Mouse (Mus musculus) adrenal gland, adult 2 months (tissue): Measurements from ENCODE around the gene Celsr1. TPM values are rescaled to one million over a fixed set of nuclear protein-coding genes. Genes with fewer than 3 reads are reported as not detected.
A peak's percentile ranks its signal among the peaks of the same experiment; 100 is the strongest.
"Not testable (repeated sequence)": the region's sequence is repeated elsewhere in the genome, so short reads cannot be mapped to it uniquely, and the experiment has no call there.

ENCODE experiments used
- DNase-seq: peaks from one replicate; pipeline ENCODE4 v3.0.0; 2021
- polyA plus RNA-seq: library from polyadenylated mRNA; depleted of rRNA; stranded (reverse); fragments of >200 nt; gene quantifications from 2 replicates; pipeline ENCODE4 v1.2.3, GENCODE M21; 2012; rRNA removed
- total RNA-seq, 2 experiments: library from RNA; stranded (reverse); gene quantifications; 2 replicates each; pipeline ENCODE4 v1.2.3; 2021

The Celsr1 gene
- total and polyA plus RNA-seq, 3 experiments = 1.8 to 7.7 (median 4.7) TPM

DNA sequence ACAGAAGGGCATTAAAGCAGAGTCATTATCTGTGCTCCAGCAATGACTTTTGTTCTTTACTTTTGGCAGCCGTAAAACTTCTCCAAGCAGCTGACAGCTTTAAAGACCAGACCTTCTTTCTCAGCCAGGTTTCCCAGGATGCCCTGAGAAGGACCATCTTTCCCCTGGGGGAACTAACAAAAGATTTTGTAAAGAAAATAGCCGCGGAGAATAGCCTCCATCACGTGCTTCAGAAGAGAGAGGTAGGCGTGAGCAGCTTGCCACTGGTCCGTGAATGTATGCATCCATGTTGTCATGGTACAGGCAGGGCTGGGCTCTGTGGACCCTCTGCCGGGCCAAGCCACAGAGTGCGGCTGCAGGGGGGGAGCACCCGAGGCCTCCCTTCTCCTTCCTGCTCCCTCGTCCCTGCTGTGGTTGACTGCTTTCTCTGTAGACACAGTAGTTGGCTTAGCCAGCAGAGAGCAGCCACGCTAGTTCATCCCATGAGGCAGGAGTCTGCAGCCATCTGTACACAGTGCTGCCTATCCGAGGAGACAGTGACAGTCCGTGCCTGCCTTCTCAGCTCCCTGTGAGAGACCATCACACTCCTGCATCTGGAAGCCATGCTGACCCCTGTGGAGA lies 141.0 kb downstream of the Celsr1 start:
- DNase-seq = no peak

DNA sequence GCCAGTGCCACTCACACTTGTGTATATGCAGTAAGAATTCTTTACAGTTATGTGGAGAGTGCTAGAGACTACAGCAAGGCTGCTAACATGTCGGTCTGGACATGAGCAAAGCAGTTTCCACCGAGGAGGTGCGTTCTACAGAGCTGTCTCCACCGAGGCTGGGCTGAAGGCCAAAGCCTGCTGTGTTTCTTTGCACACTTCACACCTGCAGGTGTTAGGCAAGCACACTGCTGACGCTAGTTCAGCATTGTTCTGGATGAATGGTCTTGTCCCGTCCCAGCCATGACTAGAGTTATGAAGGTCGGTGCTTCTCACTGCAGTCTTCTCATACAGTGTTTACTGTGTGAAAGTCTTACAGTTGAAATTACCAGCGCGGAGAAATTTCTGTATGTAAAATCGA lies 141.6 kb downstream of the Celsr1 start:
- no peak for DNase-seq

DNA sequence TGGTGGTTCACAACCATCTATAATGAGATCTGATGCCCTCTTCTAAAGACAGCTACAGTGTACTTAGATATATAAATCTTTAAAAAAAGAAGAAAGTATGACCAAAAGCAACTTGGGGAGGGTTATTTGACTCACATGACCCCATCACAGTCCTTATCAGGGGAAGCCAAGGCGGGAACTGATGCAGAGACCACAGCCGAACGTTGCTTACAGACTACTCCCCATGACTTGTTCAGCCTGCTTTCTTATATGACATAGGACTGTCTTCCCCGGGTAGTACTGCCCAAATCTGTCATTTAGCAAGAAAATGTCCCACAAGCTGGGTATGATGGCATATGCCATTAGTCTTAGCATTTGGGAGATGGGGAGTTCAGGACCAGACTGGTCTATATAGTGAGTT lies 144.3 kb downstream of the Celsr1 start:
- DNase-seq = no peak

DNA sequence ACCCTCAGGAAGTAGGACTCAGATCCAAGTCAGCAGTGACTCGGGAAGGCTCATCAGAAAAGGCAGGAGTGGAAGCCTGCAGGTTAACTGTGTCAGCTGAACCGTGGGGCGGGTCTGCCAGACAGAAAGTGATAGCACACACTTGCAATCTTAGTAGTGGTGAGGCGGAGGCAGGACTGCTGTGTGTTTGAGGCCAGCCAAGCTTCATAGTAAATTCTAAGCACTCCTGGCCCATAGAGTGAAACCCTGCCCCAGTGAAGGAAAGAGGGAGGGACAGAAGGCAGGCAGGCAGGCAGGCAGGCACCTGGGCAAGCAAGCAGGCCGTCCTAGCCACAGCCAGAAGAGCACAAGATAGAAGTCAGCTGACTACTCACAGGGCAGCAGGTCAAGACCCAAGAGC lies 148.0 kb downstream of the Celsr1 start:
- no peak for DNase-seq

DNA sequence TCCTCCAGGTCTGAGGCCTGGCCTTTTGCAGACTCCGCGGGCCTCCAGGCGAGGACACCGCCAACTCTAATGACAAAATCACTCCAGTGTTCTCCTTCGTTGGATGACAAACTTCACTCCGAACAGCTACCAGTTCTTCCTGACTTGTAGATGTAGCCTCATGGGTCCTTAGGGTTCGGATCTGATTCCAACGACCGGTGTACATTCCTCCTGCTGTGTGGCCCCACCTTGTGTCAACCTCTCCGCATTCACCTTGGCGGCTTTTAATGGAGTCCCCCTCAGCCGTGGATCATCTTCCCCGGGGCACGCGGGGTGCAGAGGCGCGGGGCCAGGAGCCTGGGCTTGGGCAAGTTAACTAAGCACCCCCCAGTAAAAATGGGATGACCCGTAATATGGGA lies 154.1 kb downstream of the Celsr1 start:
- no peak for DNase-seq

DNA sequence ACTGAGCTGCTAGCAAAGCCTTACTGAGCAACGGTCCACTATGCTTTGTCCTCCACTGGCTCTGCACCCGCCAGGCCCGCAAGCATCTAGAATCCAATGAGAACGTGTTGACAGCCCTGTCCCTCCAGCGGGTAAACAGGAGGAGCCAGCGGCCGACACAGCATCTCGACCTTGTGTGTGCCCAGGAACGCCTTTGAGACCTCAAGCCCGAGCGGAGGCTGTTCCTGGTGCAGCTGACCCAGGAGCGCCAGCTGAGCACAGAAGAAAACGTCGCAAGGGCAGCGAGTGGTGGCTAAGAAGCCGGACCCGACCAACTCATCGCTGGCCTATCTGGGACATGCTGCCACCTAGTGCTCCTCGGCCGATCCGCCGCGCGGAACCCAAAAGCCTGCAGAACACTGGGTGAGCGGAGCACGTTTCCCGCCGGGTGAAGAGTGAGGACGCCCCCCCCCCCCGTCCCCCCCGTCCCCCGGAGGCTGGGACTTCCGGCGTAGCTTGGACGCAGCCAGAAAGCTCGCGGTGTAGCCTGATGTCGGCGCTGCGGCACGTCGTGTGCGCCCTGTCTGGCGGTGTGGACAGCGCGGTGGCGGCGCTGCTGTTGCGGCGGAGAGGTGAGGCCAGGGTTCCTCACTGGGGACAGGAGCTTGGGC lies 154.6 kb downstream of the Celsr1 start, which contains the start of gene Trmu:
Trmu (plus strand) TSS at position 465 of the 650 bp plus-strand sequence.
- DNase-seq = peak; percentile 94

DNA sequence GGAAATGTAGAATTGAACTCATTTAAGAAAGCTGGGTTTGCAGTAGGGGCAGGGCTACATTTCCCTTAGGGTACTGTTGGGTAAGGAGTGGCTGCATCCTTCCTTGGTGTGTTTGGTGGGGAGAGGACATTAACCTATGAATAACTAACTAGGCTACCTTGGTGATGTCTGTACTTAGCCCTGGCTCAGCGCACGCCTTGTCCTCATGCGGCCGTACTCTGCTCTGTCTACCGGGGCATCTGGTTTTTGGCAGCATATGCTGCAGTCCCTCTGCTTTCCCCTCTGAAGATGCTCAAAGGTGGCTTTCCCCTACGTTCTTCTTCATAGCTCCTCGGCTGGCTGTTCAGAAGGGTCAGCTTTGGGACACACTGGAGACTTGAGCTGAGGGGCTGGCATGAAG lies 156.2 kb downstream of the Celsr1 start:
- no peak for DNase-seq

DNA sequence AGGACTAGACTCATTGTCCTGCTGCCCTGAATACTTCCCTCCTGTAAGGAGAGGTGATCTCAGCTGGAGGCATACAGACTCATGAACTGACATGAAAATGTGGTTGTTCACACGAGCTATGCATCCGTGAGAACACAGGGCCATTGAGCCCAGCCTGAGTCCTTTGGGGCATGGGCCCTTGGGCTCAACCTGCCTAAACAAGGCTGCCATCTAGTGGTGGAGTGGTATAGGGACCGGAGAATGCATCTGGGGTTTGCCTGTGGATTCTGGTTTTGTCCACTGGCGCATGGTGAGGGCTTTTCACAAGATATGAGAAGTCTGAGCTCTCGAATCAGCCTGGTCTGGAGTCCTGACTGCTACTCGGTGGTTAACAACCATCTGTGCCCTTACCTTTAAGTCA lies 165.9 kb downstream of the Celsr1 start:
- DNase-seq = peak; percentile 72

DNA sequence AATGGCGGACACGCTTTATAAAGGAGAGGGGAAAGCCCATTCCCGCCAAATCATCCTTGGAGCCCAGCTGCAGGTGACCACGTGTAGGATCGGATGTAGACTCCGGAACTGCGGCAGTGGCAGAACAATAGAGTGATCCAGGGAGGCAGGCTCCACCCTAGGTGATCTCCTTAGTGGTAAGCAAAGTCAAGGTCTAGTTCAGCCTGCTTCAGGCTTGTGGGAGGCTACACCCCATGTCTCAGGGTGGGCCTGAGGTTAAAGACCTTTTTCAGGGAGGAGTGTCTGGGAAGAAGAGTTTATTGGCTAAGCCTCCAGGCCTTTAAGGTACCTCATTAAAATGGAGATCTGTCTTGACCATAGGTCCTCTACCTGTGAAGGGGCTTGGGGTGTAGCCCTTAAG lies 167.7 kb downstream of the Celsr1 start:
- not testable (repeated sequence) for DNase-seq

DNA sequence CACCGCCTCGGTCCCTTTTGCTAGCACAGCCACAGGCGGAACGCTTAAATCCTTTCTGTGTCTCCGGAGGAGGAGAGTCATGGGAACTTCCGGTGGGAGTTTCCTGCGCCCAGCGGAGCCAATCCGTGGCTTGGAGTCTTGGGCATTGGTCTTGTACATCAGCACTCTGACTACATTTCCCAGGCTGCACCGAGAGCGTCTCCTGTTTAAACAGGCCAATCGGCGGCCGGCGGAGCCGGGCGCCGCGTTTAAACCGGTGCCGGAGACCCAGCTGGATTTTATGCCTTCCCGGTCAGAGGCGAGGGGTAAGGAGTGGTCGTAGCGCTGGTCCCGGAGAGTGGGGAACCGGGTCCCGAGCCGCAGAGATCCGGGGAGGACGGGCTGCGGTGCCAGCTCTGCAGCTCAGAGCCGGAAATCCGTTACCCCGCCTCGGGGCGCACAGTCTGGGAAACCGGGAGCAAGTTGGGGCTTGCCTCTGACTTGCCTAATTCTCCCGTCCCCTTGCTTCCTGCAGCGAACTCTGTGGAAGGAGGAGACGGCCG lies 174.0 kb downstream of the Celsr1 start, which contains the start of gene Gtse1:
Gtse1 (plus strand) TSS at position 256 of the 542 bp plus-strand sequence.
- DNase-seq = peak; percentile 95

DNA sequence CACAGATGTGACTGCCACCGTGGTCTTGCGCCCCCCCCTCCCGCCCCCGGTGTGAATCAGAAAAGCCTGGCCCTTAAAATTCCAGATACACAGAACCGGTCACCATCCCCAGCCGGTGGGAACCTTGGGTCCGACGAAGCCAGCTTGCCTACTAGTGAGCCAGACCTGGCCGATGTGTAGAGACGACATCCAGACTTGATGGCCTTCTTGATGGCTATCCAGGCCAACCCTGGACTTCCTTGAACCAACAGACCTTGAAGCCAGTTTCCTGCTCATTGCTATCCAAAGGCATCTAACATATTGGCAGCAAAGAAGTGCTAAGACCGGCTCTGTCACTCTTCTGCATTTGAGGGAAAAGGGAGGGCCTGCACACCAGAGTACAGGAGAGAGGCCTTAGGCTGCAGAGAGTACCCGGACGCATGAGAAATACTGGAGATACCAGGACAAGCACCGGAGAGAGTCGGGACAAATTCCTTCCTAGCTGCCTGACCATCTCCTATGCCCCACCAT lies 174.5 kb downstream of the Celsr1 start:
- DNase-seq = no peak

DNA sequence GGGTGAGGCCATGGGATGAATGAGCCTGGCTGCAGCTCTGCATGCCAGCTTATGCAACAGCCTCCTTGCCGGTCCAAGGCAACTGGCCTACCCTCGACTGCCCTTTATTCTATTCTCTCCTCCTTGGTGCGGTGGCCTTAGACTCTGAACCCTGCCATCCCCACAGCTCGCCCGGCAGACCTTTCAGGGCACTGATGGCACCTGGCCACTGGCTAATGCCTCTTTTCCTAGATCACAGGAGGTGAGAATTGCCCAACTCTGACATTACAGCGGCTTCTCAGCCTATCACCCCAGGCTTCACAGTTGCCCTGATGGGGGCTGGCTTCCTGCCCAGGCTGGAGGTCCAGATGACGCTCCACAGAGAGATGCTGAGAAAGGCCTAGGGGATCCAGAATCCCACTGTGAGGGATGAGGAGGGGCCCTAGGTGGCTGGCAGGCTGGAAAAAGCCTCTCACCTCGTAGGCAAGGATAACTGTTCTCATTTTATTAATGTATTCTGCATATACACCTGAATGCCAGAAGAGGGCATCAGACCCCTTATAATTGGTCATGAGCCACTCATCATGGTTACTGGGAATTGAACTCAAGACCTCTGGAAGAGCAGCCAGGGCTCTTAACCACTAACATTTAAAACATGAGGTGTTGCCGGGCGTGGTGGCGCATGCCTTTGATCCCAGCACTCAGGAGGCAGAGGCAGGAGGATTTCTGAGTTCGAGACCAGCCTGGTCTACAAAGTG lies 181.8 kb downstream of the Celsr1 start:
- DNase-seq = no peak

Other genes starting within 250 kb of the Celsr1 start
- 10 to 100 TPM; 22.5 to 23.5 TPM for gene Cdpf1, start 222.1 kb downstream of the Celsr1 start, total RNA-seq
- 55.7 and 56.0 TPM in 2 replicates for gene Cdpf1, start 222.1 kb downstream of the Celsr1 start, polyA plus RNA-seq
- under 1 TPM; 0.20 to 0.69 TPM for gene Pkdrej, start 212.0 kb downstream of the Celsr1 start, total RNA-seq
- gene Pkdrej, start 212.0 kb downstream of the Celsr1 start, polyA plus RNA-seq = 0.08 and 0.11 TPM in 2 replicates
- gene Ttc38, start 201.5 kb downstream of the Celsr1 start, total RNA-seq = 10 to 100 TPM; 17.0 to 18.9 TPM
- gene Ttc38, start 201.5 kb downstream of the Celsr1 start, polyA plus RNA-seq = 6.5 and 10.6 TPM in 2 replicates
- gene Gtse1, start 174.0 kb downstream of the Celsr1 start, total RNA-seq = 1 to 10 TPM in 1 of 2 experiments, under 1 TPM in 1; 0.66 to 1.1 TPM
- gene Gtse1, start 174.0 kb downstream of the Celsr1 start, polyA plus RNA-seq = 2.0 and 2.9 TPM in 2 replicates
- gene Trmu, start 154.5 kb downstream of the Celsr1 start, total RNA-seq = 10 to 100 TPM; 19.8 to 27.6 TPM
- gene Trmu, start 154.5 kb downstream of the Celsr1 start, polyA plus RNA-seq = 9.8 and 16.1 TPM in 2 replicates
- 10 to 100 TPM; 13.8 to 19.5 TPM for gene Gramd4, start 23.9 kb upstream of the Celsr1 start, total RNA-seq
- 10.5 and 11.3 TPM in 2 replicates for gene Gramd4, start 23.9 kb upstream of the Celsr1 start, polyA plus RNA-seq
- 10 to 100 TPM; 34.5 to 41.1 TPM for gene Cerk, start 152.4 kb upstream of the Celsr1 start, total RNA-seq
- 33.7 and 39.6 TPM in 2 replicates for gene Cerk, start 152.4 kb upstream of the Celsr1 start, polyA plus RNA-seq
- 10 to 100 TPM; 34.5 to 37.7 TPM for gene Tbc1d22a, start 180.7 kb upstream of the Celsr1 start, total RNA-seq
- 38.7 and 44.4 TPM in 2 replicates for gene Tbc1d22a, start 180.7 kb upstream of the Celsr1 start, polyA plus RNA-seq